Mouse (Mus musculus) neural tube, embryonic 14.5 days (tissue): ENCODE measurements around the gene Pola2. TPM values are rescaled to one million over a fixed set of nuclear protein-coding genes. Genes with fewer than 3 reads are reported as not detected.
A peak's percentile ranks its signal among the peaks of the same experiment; 100 is the strongest.

Source experiments
- ATAC-seq: fragments of 200-750 bp; cut with Nextera tagmentation; 2 replicates; pipeline ENCODE4 v1.8.0; 2017; ENCODE audit warnings: low read depth, mild to moderate bottlenecking, moderate TSS enrichment, moderate library complexity
- H3K27ac ChIP-seq: fragments of 300-500 bp; sonication (generic); 2 replicates; pipeline ENCODE4 v1.5.1; 2014; ENCODE audit warnings: low read depth, mild to moderate bottlenecking, control low read depth, low read length, moderate library complexity, mixed read lengths
- H3K27me3 ChIP-seq: fragments of 300-500 bp; sonication (generic); 2 replicates; pipeline ENCODE4 v1.6.1; 2014; ENCODE audit warnings: low read length; ENCODE audit not compliant: control insufficient read depth, insufficient read depth
- H3K36me3 ChIP-seq: fragments of 300-500 bp; sonication (generic); 2 replicates; pipeline ENCODE4 v1.6.1; 2014; ENCODE audit warnings: low read length, mixed read lengths; ENCODE audit not compliant: control insufficient read depth, insufficient read depth
- H3K4me1 ChIP-seq: fragments of 300-500 bp; sonication (generic); 2 replicates; pipeline ENCODE4 v1.6.1; 2014; ENCODE audit warnings: low read length; ENCODE audit not compliant: control insufficient read depth, insufficient read depth
- H3K4me2 ChIP-seq: fragments of 300-500 bp; sonication (generic); 2 replicates; pipeline ENCODE4 v1.6.1; 2014; ENCODE audit warnings: mild to moderate bottlenecking, low read depth, low read length, control low read depth
- H3K4me3 ChIP-seq: fragments of 300-500 bp; sonication (generic); 2 replicates; pipeline ENCODE4 v1.5.1; 2014; ENCODE audit warnings: low read depth, low read length, control low read depth, mixed read lengths
- H3K9ac ChIP-seq: fragments of 300-500 bp; sonication (generic); replicated peaks from 2 replicates; pipeline ENCODE4 v1.6.1; 2014; ENCODE audit warnings: low read depth, mild to moderate bottlenecking, control low read depth, low read length, mixed read lengths
- H3K9me3 ChIP-seq: fragments of 300-500 bp; sonication (generic); 2 replicates; pipeline ENCODE4 v1.6.1; 2016; ENCODE audit warnings: low read length; ENCODE audit not compliant: control insufficient read depth
- WGBS: fragments of 180-500 bp; shearing (Covaris S2); extraction: QIAGEN DNeasy Blood & Tissue Kit; methylation state at CpG from one replicate; pipeline ENCODE4 v1.1.7; 2014; 5-methylcytosine and 5-hydroxymethylcytosine counted together
- polyA plus RNA-seq: library from polyadenylated mRNA; unstranded; fragments of >200 nt; fragmentation: Nextera tagmentation; extraction: Ambion mirVana; gene quantifications from 2 replicates; pipeline ENCODE4 v1.2.1, GENCODE M21; 2014

Pola2 gene
- polyA plus RNA-seq, 1 experiment from 2014 or later: 18.0 TPM

GRCm38 (mm10) chr19:5991467-5991866 lies 27.5 kb upstream of the Pola2 start:
- H3K4me2 ChIP-seq: no peak overlapping the region
- no peak overlapping the region for H3K27ac ChIP-seq
- peaks cover 6% of the 10 kb centered on the region; the same call in 1 of the 2 replicates for H3K4me1 ChIP-seq
- ATAC-seq: no peak
- 91% methylated on average over 7 of the region's 7 CpGs for WGBS
- H3K4me3 ChIP-seq: no peak overlapping the region
- no peaks in the 10 kb centered on the region for H3K36me3 ChIP-seq
- H3K9me3 ChIP-seq: no peaks in the 10 kb centered on the region
- no peaks in the 10 kb centered on the region for H3K27me3 ChIP-seq
- no peak overlapping the region for H3K9ac ChIP-seq

GRCm38 (mm10) chr19:5990921-5991320 lies 26.9 kb upstream of the Pola2 start:
- Histone ChIP-seq H3K27ac (no peak overlapping the region), H3K9ac (no peak overlapping the region), H3K4me1 (peaks cover 6% of the 10 kb centered on the region; the same call in 1 of the 2 replicates), H3K4me3 (no peak overlapping the region), H3K36me3 (no peaks in the 10 kb centered on the region), H3K27me3 (no peaks in the 10 kb centered on the region), H3K9me3 (no peaks in the 10 kb centered on the region), H3K4me2 (no peak overlapping the region)
- 50% methylated on average over 1 of the region's 1 CpGs for WGBS
- no peak for ATAC-seq

- Histone ChIP-seq H3K27ac (no peak overlapping the region), H3K36me3 (no peaks in the 10 kb centered on the region), H3K4me2 (no peak overlapping the region), H3K27me3 (no peaks in the 10 kb centered on the region), H3K4me3 (no peak overlapping the region), H3K4me1 (peaks cover 6% of the 10 kb centered on the region; the same call in 1 of the 2 replicates), H3K9me3 (no peaks in the 10 kb centered on the region), H3K9ac (no peak overlapping the region)
- ATAC-seq: no peak
- 93% methylated on average over 12 of the region's 12 CpGs for WGBS
These were observed 26.0 kb upstream of the Pola2 start for GRCm38 (mm10) chr19:5990033-5990432.

- Histone ChIP-seq H3K27me3 (no peaks in the 10 kb centered on the region), H3K4me2 (no peak overlapping the region), H3K36me3 (no peaks in the 10 kb centered on the region), H3K9me3 (no peaks in the 10 kb centered on the region), H3K9ac (no peak overlapping the region), H3K27ac (peak overlapping the region; percentile 74), H3K4me1 (peaks cover 6% of the 10 kb centered on the region; the same call in 1 of the 2 replicates), H3K4me3 (no peak overlapping the region)
- no peak for ATAC-seq
- 77% methylated on average over 6 of the region's 6 CpGs for WGBS
These were observed 25.6 kb upstream of the Pola2 start for GRCm38 (mm10) chr19:5989585-5989984.

GRCm38 (mm10) chr19:5988815-5989452 lies 24.9 kb upstream of the Pola2 start:
- H3K9ac ChIP-seq: peak overlapping the region; percentile 47; the same call in 1 of the 2 replicates
- H3K27me3 ChIP-seq: no peaks in the 10 kb centered on the region
- no peak overlapping the region for H3K4me3 ChIP-seq
- ATAC-seq: peak; percentile 86
- H3K36me3 ChIP-seq: no peaks in the 10 kb centered on the region
- H3K27ac ChIP-seq: peak overlapping the region; percentile 74
- H3K4me2 ChIP-seq: peak overlapping the region; percentile 6; the same call in 1 of the 2 replicates
- no peaks in the 10 kb centered on the region for H3K9me3 ChIP-seq
- 10% methylated on average over 13 of the region's 13 CpGs for WGBS
- peaks cover 6% of the 10 kb centered on the region; the same call in 1 of the 2 replicates for H3K4me1 ChIP-seq

- no peak overlapping the region for H3K9ac ChIP-seq
- no peak overlapping the region for H3K4me2 ChIP-seq
- H3K27me3 ChIP-seq: no peaks in the 10 kb centered on the region
- WGBS: 79% methylated on average over 5 of the region's 5 CpGs
- no peak overlapping the region for H3K4me3 ChIP-seq
- ATAC-seq: no peak
- H3K9me3 ChIP-seq: no peaks in the 10 kb centered on the region
- H3K4me1 ChIP-seq: peaks cover 6% of the 10 kb centered on the region; the same call in 1 of the 2 replicates
- no peaks in the 10 kb centered on the region for H3K36me3 ChIP-seq
- no peak overlapping the region for H3K27ac ChIP-seq
These were observed 24.2 kb upstream of the Pola2 start for GRCm38 (mm10) chr19:5988027-5988814.

GRCm38 (mm10) chr19:5986043-5986442 lies 22.0 kb upstream of the Pola2 start, which contains the start of gene Slc22a20:
Slc22a20 (minus strand) TSS chr19:5986143.
- Histone ChIP-seq H3K4me2 (no peak within 1 kb of the TSS), H3K36me3 (no peaks in the 10 kb centered on the region), H3K9ac (no peak within 1 kb of the TSS), H3K9me3 (no peaks in the 10 kb centered on the region), H3K4me1 (peaks cover 6% of the 10 kb centered on the region; the same call in 1 of the 2 replicates), H3K27ac (no peak within 1 kb of the TSS), H3K4me3 (no peak within 1 kb of the TSS), H3K27me3 (no peaks in the 10 kb centered on the region)
- no peak for ATAC-seq
- WGBS: 49% methylated on average over 4 of the region's 4 CpGs

- Histone ChIP-seq H3K4me2 (no peak overlapping the region), H3K36me3 (no peaks in the 10 kb centered on the region), H3K27me3 (no peaks in the 10 kb centered on the region), H3K4me1 (no peaks in the 10 kb centered on the region), H3K9ac (no peak overlapping the region), H3K27ac (no peak overlapping the region), H3K9me3 (no peaks in the 10 kb centered on the region), H3K4me3 (no peak overlapping the region)
- no peak for ATAC-seq
- WGBS: 81% methylated on average over 9 of the region's 9 CpGs
These were observed 16.5 kb upstream of the Pola2 start for GRCm38 (mm10) chr19:5980477-5980876.

- Histone ChIP-seq H3K9me3 (no peaks in the 10 kb centered on the region), H3K4me1 (no peaks in the 10 kb centered on the region), H3K4me2 (no peak overlapping the region), H3K27ac (no peak overlapping the region), H3K9ac (no peak overlapping the region), H3K36me3 (no peaks in the 10 kb centered on the region), H3K4me3 (no peak overlapping the region), H3K27me3 (no peaks in the 10 kb centered on the region)
- 82% methylated on average over 3 of the region's 3 CpGs for WGBS
- ATAC-seq: no peak
These were observed 13.7 kb upstream of the Pola2 start for GRCm38 (mm10) chr19:5977717-5978116.
